Mouse (Mus musculus) heart, adult 9 months (tissue): ENCODE measurements around the gene Cox6b2.
A peak's percentile ranks its signal among the peaks of the same experiment; 100 is the strongest.
"Not testable (repeated sequence)": the region's sequence is repeated elsewhere in the genome, so short reads cannot be mapped to it uniquely, and the experiment has no call there.

ENCODE experiments used
- DNase-seq, 2 experiments: peaks; one replicate each; pipeline ENCODE4 v3.0.0; 2022; ENCODE audit warnings: low spot score in 2 of 2

The Cox6b2 gene

DNA sequence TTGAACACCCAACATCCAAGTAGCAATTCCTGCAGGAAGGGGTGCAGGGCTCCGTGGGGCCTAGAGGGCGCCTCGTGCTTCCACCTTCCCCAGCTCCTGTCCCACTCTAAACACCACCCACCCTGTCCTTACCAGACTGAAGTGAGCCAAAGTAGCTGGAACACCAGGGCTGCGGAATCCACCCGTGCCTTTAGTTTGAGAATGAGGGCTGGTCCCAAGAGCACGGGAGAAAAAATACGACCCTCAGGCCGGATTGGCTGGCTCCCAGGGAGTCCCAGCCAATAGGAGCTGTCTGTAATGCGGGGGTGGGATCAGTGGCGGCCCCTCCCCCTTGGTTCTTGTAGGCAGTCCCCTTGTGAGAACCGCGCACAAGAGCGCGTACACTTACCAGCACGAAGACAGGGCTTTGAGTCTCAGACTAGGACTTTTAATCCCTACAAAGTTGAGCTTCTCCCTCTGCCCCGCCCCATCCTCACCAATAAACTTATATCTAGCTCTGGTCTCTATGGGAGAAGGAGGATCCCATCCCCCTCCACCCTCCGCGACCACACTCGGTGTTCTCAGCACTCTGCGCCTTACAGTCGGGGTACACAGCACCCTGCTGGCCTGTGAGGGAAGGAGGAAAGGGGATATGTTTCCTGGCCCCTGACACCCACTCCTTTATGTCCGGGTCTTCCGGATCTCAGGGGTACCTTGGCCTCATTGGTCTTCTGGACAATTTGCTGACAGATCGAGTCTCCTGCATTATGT is at the start of gene Cox6b2:
Gene Cox6b2 (minus strand): TSS at position 274 of the 750 bp plus-strand sequence.
- peak; percentile 37 to 45 for DNase-seq

DNA sequence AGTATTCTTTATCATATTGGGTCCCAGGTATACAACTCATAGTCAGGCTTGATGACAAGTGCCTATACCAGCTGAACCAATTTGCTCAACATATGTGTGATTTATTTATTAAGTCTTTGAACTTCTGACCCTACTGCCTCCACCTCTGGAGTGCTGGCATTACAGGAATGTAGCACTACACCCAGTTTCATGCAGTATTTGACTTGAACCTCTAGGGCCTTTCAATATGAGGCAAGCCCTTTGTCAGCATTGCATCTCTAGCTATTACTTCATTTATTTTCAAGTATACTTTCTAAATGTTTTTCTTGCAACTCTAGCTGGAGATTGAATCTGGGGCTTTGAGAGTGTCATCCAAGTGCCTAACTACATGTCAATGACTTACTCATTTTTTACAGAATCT is 49.4 kb upstream of the Cox6b2 start:
- no peak for DNase-seq

GRCm38 (mm10) chr7:4795767-4796433 is 43.0 kb upstream of the Cox6b2 start:
- peak; percentile 20 to 30 for DNase-seq

GRCm38 (mm10) chr7:4794631-4795168 is 41.8 kb upstream of the Cox6b2 start:
- no peak for DNase-seq

DNA sequence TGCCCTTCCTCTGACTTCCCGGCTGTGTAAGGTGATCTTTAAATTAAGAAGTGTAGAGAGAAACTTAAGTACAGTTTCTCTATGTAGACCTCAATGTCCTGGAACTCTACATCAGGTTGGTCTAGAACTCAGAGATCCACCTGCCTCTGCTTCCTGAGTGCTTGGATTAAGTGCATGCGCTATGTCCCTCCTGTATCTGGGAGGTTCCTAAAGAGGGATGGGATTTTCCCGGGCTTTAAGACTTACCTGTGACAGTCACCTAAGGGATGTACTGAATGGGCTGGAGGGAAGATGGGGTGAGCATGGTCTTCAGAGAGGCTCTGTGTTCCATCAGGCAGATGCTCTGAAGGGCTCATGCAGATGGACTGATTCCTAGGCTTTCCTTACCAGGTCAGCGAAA is 40.8 kb upstream of the Cox6b2 start:
- no peak for DNase-seq

DNA sequence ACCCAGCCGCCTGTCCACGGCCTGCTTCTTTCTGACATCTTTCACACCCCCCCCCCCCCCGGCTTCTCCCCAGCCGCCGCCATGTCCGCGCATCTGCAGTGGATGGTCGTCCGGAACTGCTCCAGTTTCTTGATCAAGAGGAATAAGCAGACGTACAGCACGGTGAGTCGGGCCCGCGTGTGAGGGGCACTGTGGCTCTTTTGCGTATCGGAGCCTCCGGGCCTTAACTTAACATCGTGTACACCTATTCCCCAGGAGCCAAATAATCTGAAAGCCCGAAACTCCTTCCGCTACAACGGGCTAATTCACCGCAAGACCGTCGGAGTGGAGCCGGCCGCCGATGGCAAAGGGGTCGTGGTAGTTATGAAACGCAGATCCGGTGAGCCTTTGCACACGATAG is 40.4 kb upstream of the Cox6b2 start:
- not testable (repeated sequence) for DNase-seq

GRCm38 (mm10) chr7:4792278-4793212 is 39.7 kb upstream of the Cox6b2 start, which contains the start of gene Rpl28:
TSS of gene Rpl28 (plus strand) at chr7:4792874.
- peak; percentile 95 to 96 for DNase-seq

- DNase-seq: peak in 1 of 2 experiments; percentile 44
Measured at GRCm38 (mm10) chr7:4789436-4789935, 36.6 kb upstream of the Cox6b2 start, which contains the start of gene Tmem238. TSS of gene Tmem238 (minus strand) at chr7:4789656.

GRCm38 (mm10) chr7:4788499-4789435 is 35.9 kb upstream of the Cox6b2 start:
- peak; percentile 41 to 48 for DNase-seq

DNA sequence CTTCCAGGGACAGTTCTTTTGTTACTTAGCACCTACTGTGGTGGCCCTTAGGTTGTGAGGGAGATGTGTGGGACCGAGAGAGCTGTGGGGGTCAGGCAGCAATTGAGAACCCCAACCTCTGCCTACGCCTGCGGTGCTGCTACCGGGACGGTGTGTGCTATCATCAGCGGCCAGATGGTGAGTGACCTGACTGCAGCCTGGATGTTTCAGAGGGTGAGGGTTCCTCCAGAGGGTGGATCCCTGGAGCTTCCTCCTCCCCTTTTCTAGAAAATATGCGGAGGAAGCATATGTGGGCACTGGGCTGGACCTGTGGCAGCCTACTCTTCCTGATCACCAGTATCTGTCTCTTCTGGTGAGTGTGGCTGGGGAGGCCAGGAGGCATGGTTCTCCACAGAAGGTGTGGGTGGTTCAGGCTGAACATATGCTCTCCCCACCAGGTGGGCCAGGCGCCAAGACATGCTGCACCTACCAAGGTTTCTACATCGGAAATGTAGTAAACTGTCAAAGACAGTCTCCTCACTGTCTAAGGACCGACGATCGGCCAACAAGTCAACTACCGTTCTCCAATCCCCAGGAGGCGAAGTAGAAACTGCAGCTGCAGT is 30.9 kb upstream of the Cox6b2 start:
- no peak for DNase-seq

DNA sequence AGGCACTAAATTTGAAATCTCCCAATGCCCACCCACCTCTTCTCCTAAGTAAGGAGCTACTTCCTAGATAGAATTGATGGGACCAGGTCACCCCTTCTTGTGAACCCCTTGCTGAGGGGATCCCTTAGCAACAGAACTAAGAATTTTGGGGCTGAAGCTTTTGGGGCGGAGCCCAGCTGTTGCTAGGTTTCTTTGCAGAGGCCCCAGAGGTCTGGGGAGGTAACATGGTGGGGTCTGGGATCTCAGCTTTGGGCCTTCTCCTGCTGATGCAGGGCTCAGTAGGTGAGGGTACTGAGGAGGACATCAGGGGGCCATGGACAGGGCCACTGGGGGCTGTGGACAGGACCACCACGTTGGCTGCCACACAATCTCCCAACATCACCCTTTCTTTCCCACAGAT is 29.9 kb upstream of the Cox6b2 start, which contains the start of the genes Il11 and Tmem190:
Gene Il11 (minus strand): TSS at position 101 of the 400 bp plus-strand sequence.
Gene Tmem190 (plus strand): TSS at position 179 of the 400 bp plus-strand sequence.
- DNase-seq: no peak

GRCm38 (mm10) chr7:4782130-4782529 is 29.2 kb upstream of the Cox6b2 start:
- no peak for DNase-seq

DNA sequence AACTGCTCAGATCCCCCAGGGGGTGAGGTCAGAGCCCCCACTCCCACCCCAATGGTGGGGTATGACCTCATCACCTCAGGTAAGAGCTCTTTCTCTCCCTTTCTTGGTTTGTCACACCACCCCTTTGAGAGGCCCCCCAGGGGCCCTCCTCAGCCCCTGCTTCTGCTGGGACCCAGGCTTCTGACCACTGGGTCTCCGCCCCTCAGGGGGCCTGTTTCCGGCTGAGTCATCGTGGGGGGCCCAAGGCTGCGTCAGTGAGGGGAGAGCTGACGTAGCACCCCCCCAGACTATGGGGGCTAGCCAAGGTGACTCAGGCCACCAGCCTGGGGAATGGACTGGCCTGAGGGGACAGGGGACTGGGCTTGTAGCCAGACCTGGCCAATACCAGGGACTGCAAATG is 27.0 kb upstream of the Cox6b2 start:
- no peak for DNase-seq

- DNase-seq: no peak
Measured at GRCm38 (mm10) chr7:4777851-4778637, 25.1 kb upstream of the Cox6b2 start.

DNA sequence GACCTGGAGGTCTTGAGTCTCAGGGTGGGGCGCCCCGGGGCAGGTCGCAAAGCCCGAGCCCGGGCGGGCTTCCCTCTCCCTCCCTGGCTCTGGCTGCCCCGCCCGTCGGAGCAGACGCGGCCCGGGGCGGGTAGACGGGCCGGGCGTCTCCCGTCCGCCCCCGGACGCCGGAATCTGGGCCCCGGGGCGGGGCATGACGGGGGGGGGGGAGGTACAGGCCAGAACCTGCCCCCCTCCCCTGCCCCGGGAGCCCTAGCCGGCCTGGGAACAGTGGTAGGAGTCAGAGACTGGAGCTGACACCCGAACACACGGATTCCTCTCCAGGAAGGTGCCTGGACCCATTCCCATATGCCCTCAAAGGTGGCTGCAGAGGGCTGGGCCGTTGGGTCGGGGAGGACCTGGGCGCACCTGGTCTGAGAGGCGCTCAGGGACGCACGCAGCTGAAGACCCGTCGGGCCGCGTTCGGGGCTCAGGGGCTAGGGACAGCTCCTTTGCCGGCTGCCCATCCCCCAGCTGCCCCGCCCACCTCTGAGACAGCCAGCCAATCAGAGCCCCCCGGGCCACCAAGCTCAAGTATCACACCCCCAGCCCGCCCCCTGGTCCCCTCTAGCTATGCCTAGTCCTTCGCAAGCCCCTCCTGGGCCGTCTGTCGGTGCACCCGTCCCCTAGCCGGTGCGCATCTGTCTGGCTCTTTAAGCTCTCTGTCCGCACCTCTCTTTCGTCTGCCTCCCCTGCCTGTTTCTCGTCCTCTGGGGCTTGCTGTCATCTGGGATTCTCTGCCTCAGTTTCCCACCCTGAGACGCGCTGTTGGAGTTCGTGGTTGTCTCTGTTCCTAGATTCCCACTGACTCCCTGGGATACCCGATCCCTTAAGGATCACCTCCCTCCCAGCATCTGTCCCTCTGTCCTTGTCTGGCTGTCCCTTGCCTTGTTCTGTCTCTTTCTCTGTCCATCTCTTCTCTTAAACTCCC is 24.3 kb upstream of the Cox6b2 start:
- no peak for DNase-seq

- no peak for DNase-seq
Measured at GRCm38 (mm10) chr7:4776131-4776530, 23.2 kb upstream of the Cox6b2 start.

DNA sequence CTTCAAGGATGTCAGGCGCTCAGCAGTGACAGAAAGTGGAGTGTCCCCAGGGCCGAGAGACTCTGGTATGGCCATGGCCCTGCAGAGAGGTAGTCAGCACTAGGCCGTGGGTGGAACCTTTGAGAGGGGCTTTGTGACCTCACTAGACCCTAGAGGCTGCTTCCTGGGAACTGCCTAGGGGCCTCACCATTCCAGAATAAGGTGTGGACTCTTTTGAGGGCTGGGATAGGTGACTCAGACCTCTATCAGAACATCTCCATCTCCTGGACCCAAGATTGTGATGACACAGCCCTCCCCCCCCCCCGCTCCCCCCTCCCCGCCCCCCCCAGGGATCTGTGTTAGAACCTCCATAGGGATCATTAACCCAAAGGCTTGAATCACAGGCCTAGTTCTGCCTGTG is 18.3 kb upstream of the Cox6b2 start, which contains the start of gene Fam71e2:
Gene Fam71e2 (minus strand): TSS at position 101 of the 400 bp plus-strand sequence.
- no peak for DNase-seq
